Mouse (Mus musculus) midbrain, embryonic 12.5 days (tissue): ENCODE measurements at regions not wholly inside any gene's neighbourhood (a gene's known extent, or its start where the extent isn't known, plus 50 kb on each side); places are given as distances from the start of the nearest gene placed in this dataset.
"Not testable (repeated sequence)": the region's sequence is repeated elsewhere in the genome, so short reads cannot be mapped to it uniquely, and the experiment has no call there.

ENCODE experiments used
- ATAC-seq: fragments of 200-750 bp; cut with Nextera tagmentation; 2 replicates; pipeline ENCODE4 v1.8.0; 2017; ENCODE audit warnings: low read depth, moderate TSS enrichment, moderate library complexity; ENCODE audit not compliant: low FRiP score
- H3K27ac ChIP-seq: fragments of 300-500 bp; sonication (generic); replicated peaks from 2 replicates; pipeline ENCODE4 v1.5.1; 2016; ENCODE audit warnings: mild to moderate bottlenecking
- H3K27me3 ChIP-seq: fragments of 300-500 bp; sonication (generic); 2 replicates; pipeline ENCODE4 v1.6.1; 2016; ENCODE audit warnings: mild to moderate bottlenecking
- H3K36me3 ChIP-seq: fragments of 300-500 bp; sonication (generic); 2 replicates; pipeline ENCODE4 v1.6.1; 2016
- H3K4me1 ChIP-seq: fragments of 300-500 bp; sonication (generic); 2 replicates; pipeline ENCODE4 v1.6.1; 2016
- H3K4me2 ChIP-seq: fragments of 300-500 bp; sonication (generic); replicated peaks from 2 replicates; pipeline ENCODE4 v1.6.1; 2016; ENCODE audit warnings: mild to moderate bottlenecking, moderate library complexity
- H3K4me3 ChIP-seq: fragments of 300-500 bp; sonication (generic); 2 replicates; pipeline ENCODE4 v1.5.1; 2016; ENCODE audit warnings: mild to moderate bottlenecking
- H3K9ac ChIP-seq: fragments of 300-500 bp; sonication (generic); replicated peaks from 2 replicates; pipeline ENCODE4 v1.6.1; 2016; ENCODE audit warnings: mild to moderate bottlenecking, moderate library complexity
- H3K9me3 ChIP-seq: fragments of 300-500 bp; sonication (generic); 2 replicates; pipeline ENCODE4 v1.6.1; 2016; ENCODE audit warnings: mild to moderate bottlenecking
- WGBS: fragments of 180-500 bp; shearing (Covaris S2); methylation state at CpG from one replicate; pipeline ENCODE4 v1.1.7; 2016; 5-methylcytosine and 5-hydroxymethylcytosine counted together

DNA sequence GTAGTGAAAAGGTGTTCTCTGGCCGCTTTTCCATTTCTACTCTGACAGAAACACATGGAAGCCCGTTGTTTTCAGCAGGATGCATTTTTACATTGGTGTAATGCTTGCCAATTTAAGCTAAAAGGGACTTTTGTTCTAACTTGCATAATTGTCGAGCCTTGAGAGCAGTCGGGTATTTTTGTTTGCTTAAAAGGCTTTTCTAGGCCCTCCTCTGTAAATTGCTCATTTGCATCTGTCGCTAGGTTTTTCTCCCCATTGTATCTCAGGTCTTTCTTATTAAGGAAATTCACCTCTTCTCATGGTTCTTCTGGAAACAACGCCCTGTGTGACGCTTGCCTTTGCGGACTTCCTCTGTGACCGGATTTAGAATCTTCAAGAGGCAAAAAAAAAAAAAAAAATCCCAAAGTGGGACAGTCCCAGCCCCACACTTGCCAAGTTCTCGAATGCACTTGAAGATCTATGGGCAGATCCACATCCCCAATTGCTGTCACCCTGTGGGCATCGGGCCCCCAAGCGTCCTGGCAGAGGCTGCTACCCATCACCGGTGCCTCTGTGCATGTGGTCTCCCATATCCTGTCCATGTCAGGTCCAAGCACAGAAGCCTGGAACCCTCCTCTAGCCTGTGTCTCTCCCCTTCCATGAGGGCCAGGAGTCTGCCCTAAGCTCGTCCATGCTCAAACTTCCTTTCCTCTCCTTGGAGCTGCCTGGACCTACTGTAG, 100.6 kb upstream of the Dyrk2 start:
- Histone ChIP-seq H3K4me1 (peaks cover 2% of the 10 kb centered on the region; the same call in 1 of the 2 replicates), H3K36me3 (no peaks in the 10 kb centered on the region), H3K9me3 (no peaks in the 10 kb centered on the region), H3K4me3 (no peak overlapping the region), H3K9ac (no peak overlapping the region), H3K27me3 (no peaks in the 10 kb centered on the region), H3K27ac (no peak overlapping the region), H3K4me2 (no peak overlapping the region)
- ATAC-seq = no peak
- WGBS = 79% methylated on average over 14 of the region's 14 CpGs

DNA sequence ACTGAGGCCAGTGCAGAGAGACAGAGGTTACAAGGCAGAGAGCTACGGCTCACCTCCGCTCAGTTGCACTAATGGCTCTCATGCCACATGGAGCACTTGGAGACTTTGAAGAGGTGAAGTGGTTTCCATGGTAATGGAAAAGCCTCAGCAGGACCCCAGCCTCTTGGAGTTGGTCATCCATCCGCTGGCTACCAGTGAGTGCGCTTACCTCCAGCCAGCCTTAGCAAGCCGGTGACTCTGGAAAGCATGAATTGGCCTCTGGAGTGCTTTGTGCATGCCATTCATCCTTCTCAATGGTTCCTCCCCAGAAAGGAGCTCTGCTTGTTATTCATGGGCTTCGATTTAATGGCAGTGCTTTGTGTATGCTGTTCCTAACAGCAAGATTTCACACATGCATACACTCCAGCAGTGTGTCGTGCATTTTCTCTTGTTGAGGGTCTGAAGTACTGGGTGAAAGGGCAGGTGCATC, 91.7 kb upstream of the Dyrk2 start:
- H3K4me2 ChIP-seq = 0 out of 2 replicates have a peak overlapping the region, but pooled peaks have one; percentile 0

DNA sequence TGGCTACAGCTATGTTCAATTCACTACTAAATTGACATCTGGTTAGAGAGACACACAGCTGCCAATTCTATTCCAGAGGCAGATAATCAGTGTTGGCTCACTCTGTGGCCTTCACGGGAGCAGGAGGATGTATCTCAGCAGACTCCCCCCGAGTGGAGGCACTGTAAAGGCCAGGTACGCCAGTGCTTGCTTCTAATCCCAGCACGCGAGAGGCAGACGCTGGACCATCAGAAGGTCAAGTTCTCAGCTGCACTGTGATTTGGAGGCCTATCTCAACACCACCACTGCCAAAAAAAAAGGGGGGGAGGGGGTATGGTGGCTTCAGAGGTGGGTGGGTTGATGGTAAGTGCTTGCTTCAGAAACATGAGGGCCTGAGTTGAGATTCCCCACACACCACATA, 90.1 kb upstream of the Dyrk2 start:
- WGBS = 48% methylated on average over 6 of the region's 6 CpGs
- Histone ChIP-seq H3K4me1 (peaks cover 19% of the 10 kb centered on the region), H3K36me3 (no peaks in the 10 kb centered on the region), H3K4me2 (no peak overlapping the region), H3K27me3 (peaks cover 27% of the 10 kb centered on the region), H3K4me3 (no peak overlapping the region), H3K9me3 (no peaks in the 10 kb centered on the region), H3K9ac (no peak overlapping the region), H3K27ac (no peak overlapping the region)
- no peak for ATAC-seq

More for the DNA sequence above, 91.7 kb upstream of the Dyrk2 start:
- 12% methylated on average over 7 of the region's 7 CpGs for WGBS
- Histone ChIP-seq H3K9me3 (no peaks in the 10 kb centered on the region), H3K9ac (no peak overlapping the region), H3K27ac (no peak overlapping the region), H3K4me1 (peaks cover 19% of the 10 kb centered on the region), H3K36me3 (no peaks in the 10 kb centered on the region), H3K4me3 (no peak overlapping the region), H3K27me3 (peaks cover 21% of the 10 kb centered on the region)
- ATAC-seq = peak; percentile 84

DNA sequence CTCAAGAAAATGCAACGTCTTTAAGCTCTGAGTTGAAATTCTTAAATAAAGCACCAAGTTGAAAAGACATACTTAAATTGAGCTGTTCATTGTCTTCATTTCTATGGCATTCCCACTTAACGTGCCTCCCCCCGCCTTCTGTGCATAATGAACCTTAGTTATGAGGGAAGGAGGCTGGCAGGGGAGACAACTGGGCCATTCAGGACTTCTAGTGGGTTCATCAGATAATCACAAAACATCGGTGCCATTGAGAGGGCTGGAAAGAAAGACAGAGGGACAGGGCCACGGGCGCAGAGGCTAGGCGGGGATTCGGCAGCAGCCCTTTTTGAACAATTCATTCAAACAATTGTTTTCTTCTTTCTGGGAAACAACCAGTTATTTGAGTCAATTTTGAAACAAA, 89.6 kb upstream of the Dyrk2 start:
- no peak overlapping the region for H3K4me3 ChIP-seq
- no peak overlapping the region for H3K9ac ChIP-seq
- peaks cover 27% of the 10 kb centered on the region for H3K27me3 ChIP-seq
- no peak overlapping the region for H3K4me2 ChIP-seq
- H3K27ac ChIP-seq = no peak overlapping the region
- no peaks in the 10 kb centered on the region for H3K36me3 ChIP-seq
- no peaks in the 10 kb centered on the region for H3K9me3 ChIP-seq
- ATAC-seq = peak; percentile 52; the same call in 1 of the 2 replicates
- H3K4me1 ChIP-seq = peaks cover 19% of the 10 kb centered on the region
- 19% methylated on average over 8 of the region's 8 CpGs for WGBS

DNA sequence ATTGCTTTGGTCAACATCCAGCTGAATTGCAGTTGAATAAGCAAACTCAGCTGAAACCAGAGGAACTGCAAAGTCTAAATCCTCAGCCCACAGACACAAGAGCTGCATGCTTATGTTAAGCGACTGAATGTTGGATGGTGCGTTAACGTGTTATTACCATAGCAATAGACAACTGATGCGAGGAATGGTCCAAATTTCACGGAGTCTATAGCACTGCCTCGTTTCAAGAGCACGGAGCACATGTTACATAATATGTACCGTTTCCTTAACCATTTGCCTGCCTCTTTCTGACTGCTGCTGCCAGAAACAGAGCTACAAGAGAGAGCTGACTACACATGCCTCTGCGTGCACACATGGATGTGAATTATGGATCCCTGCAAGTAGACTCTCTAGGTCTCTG, 86.3 kb upstream of the Dyrk2 start:
- Histone ChIP-seq H3K27ac (no peak overlapping the region), H3K9me3 (no peaks in the 10 kb centered on the region), H3K4me1 (peaks cover 12% of the 10 kb centered on the region), H3K9ac (no peak overlapping the region), H3K4me2 (no peak overlapping the region), H3K27me3 (peaks cover 12% of the 10 kb centered on the region; the same call in 1 of the 2 replicates), H3K36me3 (no peaks in the 10 kb centered on the region), H3K4me3 (no peak overlapping the region)
- no peak for ATAC-seq
- 79% methylated on average over 9 of the region's 9 CpGs for WGBS

DNA sequence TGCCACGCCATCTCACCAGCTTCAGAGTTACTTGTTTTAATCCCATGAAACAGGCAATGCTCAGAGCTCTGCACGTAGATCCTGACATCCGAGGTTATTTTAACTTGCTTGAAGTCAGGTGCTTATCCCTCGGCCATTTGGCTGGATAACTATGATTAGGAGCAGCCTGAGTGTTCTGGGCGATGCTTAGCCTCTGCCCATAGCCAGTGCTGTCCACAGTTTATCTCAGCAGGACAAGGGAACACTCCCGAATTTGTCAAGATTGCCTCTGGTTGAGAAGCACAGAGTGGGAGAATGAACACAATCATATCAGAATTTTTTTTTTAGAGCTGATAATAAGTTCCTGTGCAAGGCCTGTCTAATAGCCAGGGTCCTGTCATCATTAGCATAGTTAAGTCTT, 83.4 kb upstream of the Dyrk2 start:
- no peak for ATAC-seq
- Histone ChIP-seq H3K4me2 (no peak overlapping the region), H3K9me3 (no peaks in the 10 kb centered on the region), H3K4me3 (no peak overlapping the region), H3K4me1 (no peaks in the 10 kb centered on the region), H3K27ac (no peak overlapping the region), H3K27me3 (peaks cover 12% of the 10 kb centered on the region; the same call in 1 of the 2 replicates), H3K9ac (no peak overlapping the region), H3K36me3 (no peaks in the 10 kb centered on the region)
- WGBS = 87% methylated on average over 6 of the region's 6 CpGs

DNA sequence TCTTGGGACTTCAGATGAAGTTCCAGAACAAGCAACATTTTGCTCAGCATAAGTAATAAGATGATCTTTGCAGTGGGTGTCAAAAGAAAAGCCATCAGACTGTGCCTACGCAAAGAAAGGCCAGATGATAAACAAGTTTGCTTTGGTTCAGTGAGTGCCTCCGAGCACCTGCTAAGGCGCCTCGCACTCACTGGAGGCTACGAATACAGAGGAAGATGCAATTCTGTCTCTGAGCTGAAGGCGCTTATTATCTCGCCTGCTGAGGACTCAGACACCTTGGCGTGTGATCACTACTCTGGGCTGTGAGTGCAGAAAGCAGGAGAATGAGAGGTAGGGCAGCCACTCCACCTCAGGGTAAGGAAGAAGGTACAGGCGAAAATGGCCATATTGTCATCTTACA, 82.7 kb upstream of the Dyrk2 start:
- Histone ChIP-seq H3K27me3 (peaks cover 12% of the 10 kb centered on the region; the same call in 1 of the 2 replicates), H3K36me3 (no peaks in the 10 kb centered on the region)
- WGBS = 89% methylated on average over 9 of the region's 9 CpGs

DNA sequence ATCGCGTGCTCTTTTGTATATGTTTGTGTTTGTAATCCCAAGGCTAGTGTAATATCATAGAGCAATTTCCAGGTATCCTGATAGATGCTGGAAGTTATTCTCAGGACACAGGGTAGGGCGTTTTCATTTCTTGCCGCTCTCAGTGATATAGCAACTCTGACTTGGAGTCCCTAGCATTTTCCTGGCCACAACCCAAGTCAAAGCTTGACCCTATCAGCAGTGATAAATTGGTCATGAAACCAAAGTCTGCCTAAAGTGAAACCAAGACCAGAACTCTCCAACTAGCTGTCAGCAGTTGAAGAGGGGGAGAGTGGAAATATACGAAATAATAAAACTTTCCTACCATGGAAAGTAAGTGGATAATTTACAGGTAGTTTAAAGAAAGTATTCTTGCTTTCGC, 77.7 kb upstream of the Dyrk2 start:
- Histone ChIP-seq H3K4me2 (no peak overlapping the region), H3K4me3 (no peak overlapping the region), H3K27ac (no peak overlapping the region), H3K9me3 (no peaks in the 10 kb centered on the region), H3K9ac (no peak overlapping the region), H3K36me3 (no peaks in the 10 kb centered on the region), H3K27me3 (no peaks in the 10 kb centered on the region), H3K4me1 (no peaks in the 10 kb centered on the region)
- 92% methylated on average over 6 of the region's 6 CpGs for WGBS
- ATAC-seq = no peak

More for the DNA sequence above, 82.7 kb upstream of the Dyrk2 start:
- no peak for ATAC-seq
- Histone ChIP-seq H3K4me3 (no peak overlapping the region), H3K4me1 (no peaks in the 10 kb centered on the region), H3K9me3 (no peaks in the 10 kb centered on the region), H3K4me2 (no peak overlapping the region), H3K9ac (no peak overlapping the region), H3K27ac (no peak overlapping the region)

DNA sequence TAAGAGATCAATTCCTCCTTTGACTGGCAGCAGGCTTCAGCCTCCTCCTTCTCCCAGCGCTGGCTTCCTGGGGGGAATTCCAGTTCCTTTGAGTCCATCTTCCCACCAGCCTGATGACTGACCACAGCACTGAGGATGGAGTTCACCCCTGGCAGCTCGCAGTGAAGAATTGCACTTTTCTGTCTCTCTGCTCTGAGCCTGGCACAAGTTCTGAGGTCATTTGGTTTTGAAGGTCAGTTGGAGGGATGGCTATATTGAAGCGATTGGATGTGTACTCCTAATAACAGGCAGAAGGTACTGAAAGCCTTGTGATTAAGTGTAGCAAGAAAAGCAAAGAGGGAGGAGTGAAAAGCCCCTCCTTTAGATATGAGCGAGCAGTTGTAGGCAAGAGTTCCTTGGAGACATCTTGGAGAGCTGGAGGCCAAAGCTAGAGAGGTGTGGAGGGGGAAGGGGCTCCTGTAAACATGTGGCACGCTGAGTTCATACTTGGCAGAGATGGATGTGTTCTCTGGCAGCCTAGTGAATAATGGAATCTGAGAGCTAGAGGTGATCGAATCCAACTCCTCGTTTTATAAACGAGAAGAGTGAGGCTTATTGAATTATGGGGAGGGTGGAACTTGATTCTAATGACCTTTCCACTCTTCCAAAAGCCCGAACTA, 77.1 kb upstream of the Dyrk2 start:
- H3K4me1 ChIP-seq = no peaks in the 10 kb centered on the region
- H3K4me2 ChIP-seq = no peak overlapping the region
- no peaks in the 10 kb centered on the region for H3K9me3 ChIP-seq
- no peaks in the 10 kb centered on the region for H3K27me3 ChIP-seq
- no peaks in the 10 kb centered on the region for H3K36me3 ChIP-seq
- WGBS = 84% methylated on average over 9 of the region's 9 CpGs
- no peak overlapping the region for H3K4me3 ChIP-seq
- no peak for ATAC-seq
- H3K27ac ChIP-seq = no peak overlapping the region
- no peak overlapping the region for H3K9ac ChIP-seq

DNA sequence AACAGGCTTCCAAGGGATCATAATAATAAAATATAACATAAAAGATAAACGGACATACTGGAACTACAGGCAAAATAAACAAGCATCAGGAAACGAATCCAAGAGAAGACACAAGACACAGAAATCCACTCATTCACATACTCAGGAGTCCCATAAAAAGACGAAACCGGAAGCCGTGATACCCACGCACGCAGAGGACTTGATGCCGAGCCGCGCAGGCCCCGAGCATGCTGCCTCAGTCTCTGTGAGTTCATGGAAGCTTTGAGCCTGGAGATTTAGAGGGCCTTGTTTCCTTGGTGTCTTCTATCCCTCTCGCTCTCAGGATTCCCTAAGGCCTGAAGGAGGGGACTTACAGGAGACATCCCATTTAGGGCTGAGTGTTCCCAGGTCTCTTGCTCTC, 57.3 kb upstream of the Dyrk2 start:
- H3K4me2 ChIP-seq = no peak overlapping the region
- ATAC-seq = no peak
- H3K4me1 ChIP-seq = no peaks in the 10 kb centered on the region
- WGBS = 87% methylated on average over 12 of the region's 12 CpGs
- no peak overlapping the region for H3K27ac ChIP-seq
- H3K4me3 ChIP-seq = no peak overlapping the region
- no peaks in the 10 kb centered on the region for H3K27me3 ChIP-seq
- no peak overlapping the region for H3K9ac ChIP-seq
- H3K36me3 ChIP-seq = no peaks in the 10 kb centered on the region
- no peaks in the 10 kb centered on the region for H3K9me3 ChIP-seq

DNA sequence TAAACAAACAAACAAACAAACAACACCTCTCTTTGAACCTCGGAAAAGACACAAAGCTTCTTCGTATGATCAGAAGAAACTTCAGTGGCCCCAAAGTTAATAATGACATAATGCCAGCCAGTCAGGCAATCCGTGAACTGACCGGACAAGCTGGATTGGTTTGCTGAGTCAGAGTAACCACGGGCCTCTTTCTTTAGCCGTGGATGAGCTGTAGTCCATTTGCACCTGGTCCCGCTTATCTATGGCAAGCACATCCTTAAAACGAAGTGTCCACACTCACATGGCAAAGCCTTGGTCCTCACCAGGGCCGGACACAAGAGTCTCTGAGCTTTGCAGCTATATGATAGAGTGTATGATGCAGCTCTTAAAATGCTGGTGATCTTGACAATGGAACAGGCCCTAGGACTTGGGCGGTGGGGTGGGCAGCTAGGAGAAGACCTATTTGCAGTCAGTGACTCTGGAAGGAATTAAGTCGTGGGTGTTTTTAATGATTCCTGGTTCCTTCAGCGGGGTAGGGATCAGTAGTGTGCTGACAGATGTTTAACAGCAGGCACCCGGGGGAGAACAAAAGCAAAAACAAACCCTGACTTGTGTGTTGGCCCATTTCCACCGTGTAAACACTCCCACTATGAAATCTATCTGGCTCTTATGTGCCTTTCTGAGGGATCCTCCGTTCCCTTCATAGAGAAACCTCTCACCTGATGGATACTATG, 53.6 kb upstream of the Dyrk2 start:
- H3K4me2 ChIP-seq = no peak overlapping the region
- H3K9ac ChIP-seq = no peak overlapping the region
- no peak overlapping the region for H3K4me3 ChIP-seq
- H3K9me3 ChIP-seq = no peaks in the 10 kb centered on the region
- H3K27me3 ChIP-seq = no peaks in the 10 kb centered on the region
- no peak overlapping the region for H3K27ac ChIP-seq
- 76% methylated on average over 15 of the region's 15 CpGs for WGBS
- H3K36me3 ChIP-seq = no peaks in the 10 kb centered on the region
- no peak for ATAC-seq
- H3K4me1 ChIP-seq = no peaks in the 10 kb centered on the region

DNA sequence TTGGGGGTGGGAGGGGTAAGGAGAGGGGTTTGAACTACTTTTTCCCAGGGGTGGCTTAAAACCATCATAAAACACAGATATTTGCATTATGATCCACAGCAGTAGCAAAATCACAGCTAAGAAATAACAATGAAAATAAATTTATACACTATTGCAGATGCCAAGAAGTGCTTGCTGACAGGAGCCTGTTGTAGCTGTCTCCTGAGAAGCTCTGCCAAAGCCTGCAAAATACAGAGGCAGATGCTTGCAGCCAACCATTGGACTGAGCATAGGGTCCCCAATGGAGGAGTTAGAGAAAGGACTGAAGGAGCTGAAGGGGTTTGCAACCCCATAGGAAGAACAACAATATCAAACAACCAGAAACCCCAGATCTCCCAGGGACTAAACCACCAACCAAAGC, 52.1 kb upstream of the Dyrk2 start:
- H3K9me3 ChIP-seq, H3K4me2 ChIP-seq, H3K4me3 ChIP-seq, H3K4me1 ChIP-seq, H3K27me3 ChIP-seq, H3K36me3 ChIP-seq, H3K9ac ChIP-seq, H3K27ac ChIP-seq, ATAC-seq: not testable (repeated sequence)
